Mouse (Mus musculus) CH12.LX (cell line): Measurements from ENCODE around the gene Kctd20.

Source experiments
- EP300 ChIP-seq: IDR thresholded peaks from 2 replicates; pipeline ENCODE4 v1.6.1; 2011; ENCODE audit warnings: low read length, improper control_type of control experiment
- GABPA ChIP-seq: IDR thresholded peaks from 2 replicates; pipeline ENCODE4 v1.6.1; 2012; ENCODE audit warnings: low read depth, low read length, improper control_type of control experiment, inconsistent platforms; ENCODE audit not compliant: insufficient replicate concordance
- IRF4 ChIP-seq: IDR thresholded peaks from 2 replicates; pipeline ENCODE4 v1.6.1; 2014; ENCODE audit warnings: low read depth, mild to moderate bottlenecking, inconsistent platforms, low read length, improper control_type of control experiment
- MAFK ChIP-seq: IDR thresholded peaks from 2 replicates; pipeline ENCODE4 v1.6.1; 2011; ENCODE audit warnings: low read length, improper control_type of control experiment; ENCODE audit not compliant: insufficient replicate concordance
- MAZ ChIP-seq: IDR thresholded peaks from 2 replicates; pipeline ENCODE4 v1.6.1; 2012; ENCODE audit warnings: low read depth, mild to moderate bottlenecking, inconsistent platforms, low read length, improper control_type of control experiment, moderate library complexity
- MXI1 ChIP-seq: IDR thresholded peaks from 2 replicates; pipeline ENCODE4 v1.6.1; 2011; ENCODE audit warnings: mild to moderate bottlenecking, low read depth, low read length, improper control_type of control experiment
- MYC ChIP-seq: IDR thresholded peaks from 2 replicates; pipeline ENCODE4 v1.6.1; 2011; ENCODE audit warnings: low read depth, mild to moderate bottlenecking, improper control_type of control experiment, low read length
- POLR2A ChIP-seq: IDR thresholded peaks from 2 replicates; pipeline ENCODE4 v1.6.1; 2011; ENCODE audit warnings: low read depth, mild to moderate bottlenecking, improper control_type of control experiment, low read length
- SMC3 ChIP-seq: IDR thresholded peaks from 2 replicates; pipeline ENCODE4 v1.6.1; 2011; ENCODE audit warnings: low read depth, low read length, improper control_type of control experiment
- ZMIZ1 ChIP-seq: IDR thresholded peaks from 2 replicates; pipeline ENCODE4 v1.6.1; 2012; ENCODE audit warnings: low read depth, mild to moderate bottlenecking, inconsistent platforms, low read length, improper control_type of control experiment

GRCm38 (mm10) chr17:28940776-28941555, 10.8 kb upstream of the Kctd20 start:
- TF ChIP-seq ZMIZ1 = no peak
- TF ChIP-seq POLR2A = no peak
- TF ChIP-seq MXI1 = no peak
- no peak for TF ChIP-seq SMC3
- TF ChIP-seq MAFK = no peak
- TF ChIP-seq GABPA = no peak
- TF ChIP-seq IRF4 = no peak
- TF ChIP-seq MYC = no peak
- TF ChIP-seq MAZ = no peak
- TF ChIP-seq EP300 = no peak
